Mouse (Mus musculus) splenic B cell, adult 2 months (primary cell): Measurements from ENCODE around the gene Ncoa7.
A peak's percentile ranks its signal among the peaks of the same experiment; 100 is the strongest.

ENCODE experiments used
- DNase-seq: peaks from one replicate; pipeline ENCODE4 v3.0.0-alpha.2; 2011; ENCODE audit warnings: low read depth, low spot score
- H3K27me3 ChIP-seq: 2 replicates; pipeline ENCODE4 v1.6.1; 2012; ENCODE audit warnings: mild to moderate bottlenecking, low read length, moderate library complexity, mixed read lengths; ENCODE audit not compliant: control insufficient read depth, poor library complexity, insufficient read depth, severe bottlenecking
- H3K36me3 ChIP-seq: 2 replicates; pipeline ENCODE4 v1.6.1; 2012; ENCODE audit warnings: mild to moderate bottlenecking, low read length, moderate library complexity, mixed read lengths; ENCODE audit not compliant: control insufficient read depth, poor library complexity, insufficient read depth, severe bottlenecking

Gene Ncoa7

DNA sequence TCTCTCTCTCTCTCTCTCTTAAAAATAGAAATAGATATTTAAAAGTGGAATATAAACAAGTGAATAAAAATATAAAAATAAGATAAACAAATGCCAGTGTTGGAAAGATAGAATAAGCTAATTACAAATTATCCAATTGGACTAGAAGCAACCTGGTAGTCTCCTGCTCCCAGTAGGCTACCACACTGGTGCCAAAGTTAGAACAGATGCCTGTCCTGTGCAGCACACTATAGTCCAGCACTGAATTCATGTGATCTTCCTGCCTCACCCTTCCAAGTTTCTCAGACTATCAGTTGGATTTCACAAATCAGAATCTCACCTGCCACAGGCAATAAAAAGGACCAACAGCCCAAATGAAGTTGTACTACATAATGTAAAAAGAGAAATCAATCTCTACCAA is 59.9 kb downstream of the Ncoa7 start:
- DNase-seq: no peak
- no peaks in the 10 kb centered on the region for H3K36me3 ChIP-seq
- no peaks in the 10 kb centered on the region for H3K27me3 ChIP-seq

DNA sequence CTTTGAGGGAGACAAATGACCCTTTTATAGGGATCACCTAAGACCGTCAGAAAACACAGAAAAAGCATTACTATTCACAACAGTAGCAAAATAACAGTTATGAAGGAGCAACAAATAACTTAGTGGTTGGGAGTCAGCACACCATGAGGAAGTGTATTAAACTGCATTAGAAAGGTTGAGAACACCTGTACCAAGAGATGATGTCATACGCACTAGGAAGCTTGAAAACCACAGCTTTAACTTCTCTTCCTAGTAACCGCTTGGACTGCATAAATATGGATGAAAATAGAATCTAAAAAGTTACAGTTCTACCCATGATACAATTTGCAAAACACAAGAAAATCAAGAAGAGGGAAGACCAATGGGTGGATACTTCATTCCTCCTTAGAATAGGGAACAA is 64.7 kb downstream of the Ncoa7 start:
- Histone ChIP-seq H3K27me3 (no peaks in the 10 kb centered on the region), H3K36me3 (no peaks in the 10 kb centered on the region)
- no peak for DNase-seq

- Histone ChIP-seq H3K27me3 (no peaks in the 10 kb centered on the region), H3K36me3 (no peaks in the 10 kb centered on the region)
- DNase-seq: no peak
Measured at GRCm38 (mm10) chr10:30737323-30737722, 65.8 kb downstream of the Ncoa7 start.

- Histone ChIP-seq H3K36me3 (no peaks in the 10 kb centered on the region), H3K27me3 (no peaks in the 10 kb centered on the region)
- DNase-seq: no peak
Measured at GRCm38 (mm10) chr10:30733148-30733785, 69.9 kb downstream of the Ncoa7 start.

GRCm38 (mm10) chr10:30731321-30731914 is 71.7 kb downstream of the Ncoa7 start:
- Histone ChIP-seq H3K27me3 (no peaks in the 10 kb centered on the region), H3K36me3 (0 out of 2 replicates have a peak, but pooled peaks cover 1% of the 10 kb centered on the region)
- DNase-seq: no peak

GRCm38 (mm10) chr10:30730791-30731190 is 72.3 kb downstream of the Ncoa7 start:
- DNase-seq: no peak
- 0 out of 2 replicates have a peak, but pooled peaks cover 1% of the 10 kb centered on the region for H3K36me3 ChIP-seq
- no peaks in the 10 kb centered on the region for H3K27me3 ChIP-seq

- 0 out of 2 replicates have a peak, but pooled peaks cover 1% of the 10 kb centered on the region for H3K36me3 ChIP-seq
- peak; percentile 9 for DNase-seq
Measured at GRCm38 (mm10) chr10:30729157-30730096, 73.7 kb downstream of the Ncoa7 start.

GRCm38 (mm10) chr10:30723014-30723413 is 80.1 kb downstream of the Ncoa7 start:
- H3K36me3 ChIP-seq: no peaks in the 10 kb centered on the region
- H3K27me3 ChIP-seq: no peaks in the 10 kb centered on the region
- DNase-seq: no peak

More at GRCm38 (mm10) chr10:30729157-30730096, 73.7 kb downstream of the Ncoa7 start:
- H3K27me3 ChIP-seq: no peaks in the 10 kb centered on the region

GRCm38 (mm10) chr10:30720556-30720955 is 82.6 kb downstream of the Ncoa7 start:
- DNase-seq: no peak
- no peaks in the 10 kb centered on the region for H3K27me3 ChIP-seq
- H3K36me3 ChIP-seq: no peaks in the 10 kb centered on the region

- DNase-seq: no peak
Measured at GRCm38 (mm10) chr10:30719947-30720346, 83.2 kb downstream of the Ncoa7 start.

DNA sequence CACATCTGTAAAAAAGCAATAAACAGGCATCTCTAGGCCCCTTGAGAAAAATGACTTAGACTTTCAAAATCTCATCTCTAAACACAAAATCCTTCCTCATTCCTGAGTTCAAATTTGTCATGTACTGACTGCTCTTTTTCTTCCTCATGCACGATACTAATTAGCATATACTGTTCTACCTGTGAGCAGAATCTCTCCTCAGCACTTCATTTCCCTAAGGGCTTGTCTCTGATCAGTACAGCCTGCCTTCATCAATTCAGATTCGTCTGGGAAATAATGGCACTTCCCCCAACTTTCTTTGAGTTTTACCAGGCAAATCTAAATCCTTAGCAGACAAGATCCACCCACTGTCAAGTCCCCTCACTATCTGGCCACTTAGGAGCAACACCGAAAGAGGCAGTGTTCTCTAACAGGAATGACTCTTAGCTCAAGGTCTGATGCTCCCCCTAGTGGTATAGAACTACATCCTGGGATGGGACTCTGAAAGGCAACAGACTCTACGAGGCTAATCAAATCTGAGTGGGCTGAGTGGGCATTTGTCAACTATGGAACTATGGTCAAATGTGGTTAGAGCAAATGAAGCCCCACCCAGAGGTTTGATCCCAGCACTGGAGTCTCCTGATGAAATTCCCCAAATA is 84.3 kb downstream of the Ncoa7 start:
- peak; percentile 80 for DNase-seq
- H3K27me3 ChIP-seq: no peaks in the 10 kb centered on the region
- no peaks in the 10 kb centered on the region; the same call in 1 of the 2 replicates for H3K36me3 ChIP-seq

More at GRCm38 (mm10) chr10:30719947-30720346, 83.2 kb downstream of the Ncoa7 start:
- Histone ChIP-seq H3K27me3 (no peaks in the 10 kb centered on the region), H3K36me3 (no peaks in the 10 kb centered on the region; the same call in 1 of the 2 replicates)

DNA sequence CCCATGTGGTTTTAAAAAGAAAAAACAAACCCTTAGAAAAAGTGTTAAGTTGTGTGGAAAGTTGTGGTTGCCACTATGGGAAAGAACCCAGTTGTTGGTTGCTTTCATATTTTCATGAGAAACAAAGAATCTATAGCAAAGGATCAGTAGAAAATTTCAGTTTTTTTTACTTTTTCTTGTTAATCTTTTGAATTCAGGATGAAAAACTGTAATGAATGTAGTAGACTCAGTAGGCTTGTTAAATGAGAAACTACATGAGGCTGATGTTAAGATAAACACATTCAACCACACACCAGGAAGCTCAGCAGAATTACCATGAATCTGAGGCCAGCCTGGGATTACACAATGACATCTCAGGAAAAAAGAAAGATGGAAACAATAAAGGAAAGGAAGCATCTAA is 87.0 kb downstream of the Ncoa7 start:
- no peak for DNase-seq
- Histone ChIP-seq H3K27me3 (no peaks in the 10 kb centered on the region), H3K36me3 (no peaks in the 10 kb centered on the region; the same call in 1 of the 2 replicates)

- no peak for DNase-seq
- no peaks in the 10 kb centered on the region; the same call in 1 of the 2 replicates for H3K36me3 ChIP-seq
Measured at GRCm38 (mm10) chr10:30712540-30712939, 90.6 kb downstream of the Ncoa7 start.

DNA sequence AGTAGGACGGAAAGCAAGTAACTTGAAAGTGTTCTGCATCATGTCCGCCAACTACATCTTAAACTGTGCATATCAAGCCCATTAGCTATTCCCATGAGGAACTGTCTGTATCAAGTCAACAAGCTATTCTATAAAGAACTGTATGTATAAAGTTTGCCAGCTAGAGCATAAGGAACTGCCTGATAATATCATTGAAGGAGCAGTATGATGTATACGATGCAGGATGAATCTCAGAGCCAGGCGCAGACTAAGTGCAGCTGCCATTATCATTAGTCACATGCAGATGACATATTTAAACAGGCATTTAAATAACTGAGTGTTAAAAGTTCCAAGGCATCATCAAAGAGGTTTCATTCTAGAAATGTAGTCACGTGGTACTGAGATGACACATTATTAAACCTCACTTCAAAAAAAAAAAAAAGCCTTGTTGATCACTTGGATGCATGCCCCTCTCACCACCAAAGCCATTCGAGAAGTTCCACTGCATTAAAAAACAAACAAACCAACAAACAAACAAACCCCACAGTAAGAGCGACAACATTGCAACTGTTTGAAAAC is 93.2 kb downstream of the Ncoa7 start:
- H3K36me3 ChIP-seq: no peaks in the 10 kb centered on the region
- DNase-seq: no peak
- H3K27me3 ChIP-seq: no peaks in the 10 kb centered on the region

More at GRCm38 (mm10) chr10:30712540-30712939, 90.6 kb downstream of the Ncoa7 start:
- no peaks in the 10 kb centered on the region for H3K27me3 ChIP-seq
